Mouse (Mus musculus) CH12.LX (cell line): ENCODE measurements at regions not wholly inside any gene's neighbourhood (a gene's known extent, or its start where the extent isn't known, plus 50 kb on each side); places are given as distances from the start of the nearest gene placed in this dataset.

ENCODE experiments used
- CHD1 ChIP-seq: IDR thresholded peaks from 2 replicates; pipeline ENCODE4 v1.6.1; 2012; ENCODE audit warnings: low read depth, low read length, improper control_type of control experiment, inconsistent platforms
- CTCF ChIP-seq, 2 experiments: IDR thresholded peaks in 1 of 2; conservative IDR thresholded peaks in 1 of 2; 2 replicates each; pipeline ENCODE4 v1.5.1; 2011 to 2012; ENCODE audit warnings: low read depth in 2 of 2, low read length in 2 of 2, improper control_type of control experiment in 1 of 2, inconsistent platforms in 1 of 2, mild to moderate bottlenecking in 1 of 2, moderate library complexity in 1 of 2
- EP300 ChIP-seq: IDR thresholded peaks from 2 replicates; pipeline ENCODE4 v1.6.1; 2011; ENCODE audit warnings: low read length, improper control_type of control experiment
- HCFC1 ChIP-seq: IDR thresholded peaks from 2 replicates; pipeline ENCODE4 v1.6.1; 2012; ENCODE audit warnings: low read depth, mild to moderate bottlenecking, inconsistent platforms, low read length, improper control_type of control experiment
- KAT2A ChIP-seq: IDR thresholded peaks from 2 replicates; pipeline ENCODE4 v1.6.1; 2012; ENCODE audit warnings: low read length, improper control_type of control experiment, inconsistent platforms; ENCODE audit not compliant: insufficient replicate concordance
- POLR2A ChIP-seq: IDR thresholded peaks from 2 replicates; pipeline ENCODE4 v1.6.1; 2011; ENCODE audit warnings: low read depth, mild to moderate bottlenecking, improper control_type of control experiment, low read length
- USF1 ChIP-seq: IDR thresholded peaks from 2 replicates; pipeline ENCODE4 v1.6.1; 2014; ENCODE audit warnings: low read depth, mild to moderate bottlenecking, inconsistent platforms, low read length, improper control_type of control experiment
- ZKSCAN1 ChIP-seq: IDR thresholded peaks from 2 replicates; pipeline ENCODE4 v1.6.1; 2012; ENCODE audit warnings: low read depth, inconsistent platforms, low read length, improper control_type of control experiment, borderline replicate concordance
- ZMIZ1 ChIP-seq: IDR thresholded peaks from 2 replicates; pipeline ENCODE4 v1.6.1; 2012; ENCODE audit warnings: low read depth, mild to moderate bottlenecking, inconsistent platforms, low read length, improper control_type of control experiment

DNA sequence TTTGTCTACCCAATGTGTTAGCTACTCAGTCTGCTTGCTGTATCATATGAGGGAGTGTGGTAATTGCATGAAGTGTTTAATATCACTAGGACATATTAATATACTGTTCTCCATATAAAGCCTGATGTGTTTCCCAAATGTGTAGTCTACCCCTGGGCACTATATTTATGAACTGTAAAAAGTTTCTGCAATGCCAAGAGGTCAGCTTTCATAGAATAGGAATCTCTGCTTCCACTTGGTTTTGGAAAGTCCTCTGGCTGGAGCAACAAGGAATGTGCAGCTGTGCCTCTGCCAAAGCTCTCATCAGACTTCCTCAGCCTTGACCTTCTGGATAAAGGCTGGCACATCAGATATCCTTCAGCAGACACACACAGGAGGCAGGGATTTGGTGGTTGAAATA, 176.3 kb downstream of the Plod2 start:
- no peak for TF ChIP-seq CHD1
- TF ChIP-seq CTCF (conservative IDR thresholded peaks at IDR 0.05 in 1 of 2, IDR thresholded peaks at IDR 0.05 in 1 of 2; ENCODE audit: low read depth in 2 of 2, low read length in 2 of 2): no peak
- TF ChIP-seq POLR2A: no peak
- no peak for TF ChIP-seq HCFC1
- no peak for TF ChIP-seq ZKSCAN1
- no peak for TF ChIP-seq KAT2A
- TF ChIP-seq EP300: no peak
- no peak for TF ChIP-seq USF1
- no peak for TF ChIP-seq ZMIZ1
